Mouse (Mus musculus) heart, adult 18-20 months (tissue): ENCODE measurements around the gene Hist1h2ak. TPM values are rescaled to one million over a fixed set of nuclear protein-coding genes. Genes with fewer than 3 reads are reported as not detected.
A peak's percentile ranks its signal among the peaks of the same experiment; 100 is the strongest.
"Not testable (repeated sequence)": the region's sequence is repeated elsewhere in the genome, so short reads cannot be mapped to it uniquely, and the experiment has no call there.

ENCODE experiments used
- DNase-seq, 2 experiments: peaks; one replicate each; pipeline ENCODE4 v3.0.0; 2021 to 2022; ENCODE audit warnings: mixed read lengths in 1 of 2
- microRNA-seq, 2 experiments: library from miRNA; unstranded; fragments of <30 nt; microRNA quantifications; one replicate each; pipeline ENCODE4 v1.2.0; 2022
- total RNA-seq, 2 experiments: library from RNA; stranded (reverse); gene quantifications; 2 replicates each; pipeline ENCODE4 v1.2.3; 2021

The Hist1h2ak gene
- total RNA-seq, 2 experiments from 2014 or later, result 2.5 to 4.6 TPM

DNA sequence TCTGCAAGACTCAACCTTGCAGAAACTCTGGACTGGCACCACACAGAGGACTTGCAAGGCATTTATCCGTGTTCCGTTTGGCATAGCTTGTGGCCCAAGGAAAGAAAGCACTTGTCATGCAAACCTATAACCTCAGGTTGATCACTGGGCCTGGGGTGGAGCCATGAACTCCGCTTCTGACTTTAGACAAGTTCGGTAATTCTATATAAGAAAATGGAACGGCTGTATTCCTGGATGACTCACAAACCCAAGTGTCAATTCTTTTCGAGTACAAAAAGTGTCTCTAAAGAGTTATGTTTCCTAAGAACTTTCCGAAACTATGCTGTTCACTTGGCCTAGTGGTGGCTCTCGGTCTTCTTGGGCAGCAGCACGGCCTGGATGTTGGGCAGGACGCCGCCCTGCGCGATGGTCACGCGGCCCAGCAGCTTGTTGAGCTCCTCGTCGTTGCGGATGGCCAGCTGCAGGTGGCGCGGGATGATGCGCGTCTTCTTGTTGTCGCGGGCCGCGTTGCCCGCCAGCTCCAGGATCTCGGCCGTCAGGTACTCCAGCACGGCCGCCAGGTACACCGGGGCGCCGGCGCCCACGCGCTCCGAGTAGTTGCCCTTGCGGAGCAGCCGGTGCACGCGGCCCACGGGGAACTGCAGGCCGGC, 32.4 kb downstream of the Hist1h2ak start:
- DNase-seq, result not testable (repeated sequence)

DNA sequence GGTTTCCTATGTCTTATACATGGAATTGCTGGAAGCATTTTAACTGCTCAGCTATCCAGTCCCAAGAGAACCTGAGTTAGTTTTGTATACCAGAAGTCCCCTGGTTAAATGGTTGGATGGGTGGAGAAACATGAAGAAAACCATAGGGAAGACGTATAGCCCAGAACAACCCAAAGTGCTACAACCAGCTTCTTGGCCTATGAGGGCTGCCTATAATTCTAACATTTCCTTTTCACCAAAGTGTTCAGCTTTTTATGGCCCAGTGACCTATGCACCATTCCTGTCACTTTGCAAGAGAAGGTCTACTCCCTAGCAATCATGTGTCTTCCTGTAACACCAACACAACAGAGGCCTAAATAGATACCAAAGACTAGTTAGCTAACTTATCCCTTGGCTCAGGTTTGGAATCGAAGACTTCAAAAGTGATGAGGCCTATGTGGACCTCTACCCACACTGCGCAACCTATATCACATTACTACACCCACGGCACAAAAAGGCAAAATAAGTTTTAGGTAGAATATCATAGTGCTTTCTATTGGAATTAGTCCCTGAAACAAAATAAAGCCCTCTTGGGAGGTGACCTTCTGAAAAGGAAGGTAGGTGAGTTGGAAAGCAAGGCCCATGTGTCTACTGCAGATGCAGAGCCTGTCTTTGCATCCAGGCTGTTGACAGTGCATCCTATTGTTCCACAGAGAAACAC, 35.1 kb downstream of the Hist1h2ak start:
- DNase-seq, result no peak

- peak; percentile 87 for DNase-seq
Measured at GRCm38 (mm10) chr13:21717397-21718357, 36.0 kb downstream of the Hist1h2ak start, which contains the start of gene Hist1h3h. Hist1h3h (plus strand) TSS chr13:21717659.

GRCm38 (mm10) chr13:21716540-21717391, 36.9 kb downstream of the Hist1h2ak start:
- DNase-seq, result peak; percentile 29 to 45

- DNase-seq, result peak; percentile 84 to 87
Measured at GRCm38 (mm10) chr13:21715864-21716539, 37.6 kb downstream of the Hist1h2ak start, which contains the start of the genes Hist1h2bl and Hist1h2ai. Hist1h2bl (minus strand) TSS chr13:21716143. Hist1h2ai (plus strand) TSS chr13:21716422.

DNA sequence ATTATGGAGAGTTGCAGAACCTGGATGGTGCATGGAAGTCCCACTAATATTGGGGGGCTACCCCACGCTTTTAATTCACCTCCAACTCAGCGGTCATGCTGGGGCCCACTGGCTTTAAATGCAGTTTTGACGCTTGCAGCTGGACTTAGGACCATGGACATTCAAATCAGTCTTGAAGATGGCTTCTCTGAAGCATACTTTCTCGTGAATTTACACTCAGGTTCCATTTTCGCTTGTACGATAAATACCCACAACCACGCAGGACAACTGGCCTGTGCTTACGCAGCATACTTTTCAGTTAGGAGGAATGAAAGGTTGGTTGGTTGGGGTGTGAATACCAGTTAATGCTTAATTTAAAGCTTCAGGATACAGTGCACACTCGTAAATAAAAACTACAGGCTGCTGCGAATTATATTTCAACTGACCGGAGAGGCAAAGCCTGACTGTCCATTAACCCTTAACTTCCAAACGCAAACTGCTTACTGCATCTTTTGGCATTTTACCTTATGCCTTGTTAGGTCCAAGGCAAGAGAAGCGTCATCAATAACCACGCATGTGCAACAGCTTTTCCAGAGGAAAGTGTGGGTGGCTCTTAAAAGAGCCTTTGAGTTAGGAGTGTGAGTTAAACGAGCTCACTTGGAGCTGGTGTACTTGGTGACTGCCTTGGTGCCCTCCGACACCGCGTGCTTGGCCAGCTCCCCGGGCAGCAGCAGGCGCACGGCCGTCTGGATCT, 38.3 kb downstream of the Hist1h2ak start:
- no peak for DNase-seq

DNA sequence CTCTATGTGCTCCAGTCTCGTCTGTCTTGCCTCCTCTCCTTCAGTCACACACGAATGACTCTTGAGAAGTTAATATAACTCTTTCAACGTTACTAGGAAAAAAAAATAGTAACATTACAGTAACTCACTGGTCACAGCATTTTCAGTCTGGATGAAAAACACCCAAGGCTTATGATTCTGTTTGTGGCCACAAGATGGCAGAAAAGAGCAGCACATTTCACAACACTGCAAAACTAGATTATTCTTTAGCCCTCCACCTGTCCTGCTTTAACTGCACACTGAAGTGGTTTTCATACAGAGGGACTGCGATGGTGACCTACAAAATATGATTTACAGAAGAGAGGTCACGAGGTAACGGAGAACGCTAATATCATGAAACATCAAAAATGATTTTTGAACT, 38.9 kb downstream of the Hist1h2ak start:
- peak; percentile 58 to 82 for DNase-seq

DNA sequence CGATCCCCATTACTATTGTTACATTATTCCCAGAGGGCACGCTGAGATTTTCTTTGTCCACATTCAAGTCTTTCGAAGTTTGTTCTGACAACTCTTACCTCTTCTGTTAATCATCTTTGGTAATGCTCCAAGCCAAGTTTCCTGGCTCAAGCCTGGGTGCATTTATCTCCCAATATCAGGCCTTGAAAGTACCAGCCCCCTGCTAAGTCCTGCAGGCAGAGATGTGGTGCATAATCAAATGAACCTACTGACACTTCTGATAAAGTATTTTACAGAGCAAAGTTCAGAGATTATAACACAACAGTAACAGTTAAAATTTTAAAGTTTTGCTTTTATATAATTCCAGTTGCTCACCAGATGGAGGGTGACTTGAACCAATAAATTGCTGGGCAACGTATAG, 41.9 kb downstream of the Hist1h2ak start:
- DNase-seq, result no peak

GRCm38 (mm10) chr13:21710821-21711525, 42.7 kb downstream of the Hist1h2ak start:
- peak; percentile 81 to 92 for DNase-seq

DNA sequence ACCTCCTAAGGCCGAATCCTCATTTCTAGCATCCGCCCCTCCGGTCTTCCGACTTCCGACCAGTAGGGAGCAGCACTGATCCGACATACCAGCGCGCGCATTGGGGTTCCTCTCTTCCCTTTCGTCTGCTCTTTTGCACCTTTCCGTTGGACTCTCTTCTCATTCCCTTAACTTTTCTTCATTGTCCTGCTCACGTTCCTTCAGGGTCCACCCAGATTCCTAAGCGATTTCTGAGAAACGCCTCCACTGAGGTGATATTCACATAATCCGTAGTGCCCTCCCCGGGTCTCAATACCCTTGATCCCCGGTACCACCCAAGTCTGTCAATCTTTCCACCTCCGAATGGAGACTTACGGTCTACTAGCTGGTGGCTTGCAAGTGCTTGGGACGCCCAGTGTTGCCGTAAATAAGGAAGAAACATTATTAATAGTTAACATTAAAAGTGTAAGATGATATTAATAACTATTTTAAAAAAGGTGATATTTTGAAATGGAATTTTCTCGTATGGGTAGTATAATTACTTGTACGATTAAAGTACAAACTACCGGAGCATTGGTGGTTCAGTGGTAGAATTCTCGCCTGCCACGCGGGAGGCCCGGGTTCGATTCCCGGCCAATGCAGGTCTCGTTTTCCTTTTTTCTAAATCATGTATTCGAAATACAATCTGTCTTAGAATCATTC, 43.5 kb downstream of the Hist1h2ak start:
- DNase-seq, result peak; percentile 91 to 96

GRCm38 (mm10) chr13:21706669-21707068, 47.0 kb downstream of the Hist1h2ak start:
- no peak for DNase-seq

Small RNA genes lying within 50 kb of the gene (microRNA-seq; reads per million reads assigned to microRNA genes)
- gene Gm44346 (0 reads per million in 2 experiments), gene Gm44357 (0 reads per million in 2 experiments), gene Gm44367 (0 reads per million in 2 experiments), gene Gm44454 (0 reads per million in 2 experiments)

Other genes starting within 250 kb of the Hist1h2ak start
- 10 to 100 TPM in 1 of 2 experiments, 1 to 10 TPM in 1; 9.9 to 10.7 TPM for gene Zkscan8, start 222.7 kb downstream of the Hist1h2ak start, total RNA-seq
- gene Olfr1366, start 211.0 kb downstream of the Hist1h2ak start, total RNA-seq, result not detected
- gene Olfr1535, start 193.9 kb downstream of the Hist1h2ak start, total RNA-seq, result not detected
- gene Olfr1364, start 172.1 kb downstream of the Hist1h2ak start, total RNA-seq, result not detected
- not detected for gene Olfr1362, start 139.8 kb downstream of the Hist1h2ak start, total RNA-seq
- gene Olfr11, start 111.3 kb downstream of the Hist1h2ak start, total RNA-seq, result not detected
- gene Olfr1361, start 90.4 kb downstream of the Hist1h2ak start, total RNA-seq, result not detected
- gene Olfr1360, start 76.4 kb downstream of the Hist1h2ak start, total RNA-seq, result not detected
- gene Olfr1359, start 55.7 kb downstream of the Hist1h2ak start, total RNA-seq, result not detected
- 10 to 100 TPM in 1 of 2 experiments, 1 to 10 TPM in 1; 7.7 to 11.5 TPM for gene Hist1h2bl, start 37.7 kb downstream of the Hist1h2ak start, total RNA-seq
- gene Hist1h2ai, start 37.4 kb downstream of the Hist1h2ak start, total RNA-seq, result 10 to 100 TPM in 1 of 2 experiments, 1 to 10 TPM in 1; 4.0 to 15.4 TPM
- gene Hist1h3h, start 36.2 kb downstream of the Hist1h2ak start, total RNA-seq, result 10 to 100 TPM; 11.0 to 14.3 TPM
- 1 to 10 TPM; 2.0 to 3.6 TPM for gene Hist1h2bm, start 31.8 kb downstream of the Hist1h2ak start, total RNA-seq
- 1 to 10 TPM; 1.9 to 3.4 TPM for gene Hist1h4j, start 18.8 kb downstream of the Hist1h2ak start, total RNA-seq
- gene Hist1h4k, start 3.3 kb downstream of the Hist1h2ak start, total RNA-seq, result 10 to 100 TPM; 39.5 to 45.0 TPM
- gene Hist1h2bn, start 296 bp upstream of the Hist1h2ak start, total RNA-seq, result 1 to 10 TPM; 4.3 to 4.8 TPM
- 1 to 10 TPM; 3.5 to 4.0 TPM for gene Hist1h1b, start 26.8 kb upstream of the Hist1h2ak start, total RNA-seq
- 10 to 100 TPM; 10.2 to 11.2 TPM for gene Hist1h3i, start 29.5 kb upstream of the Hist1h2ak start, total RNA-seq
- gene Hist1h2an, start 33.4 kb upstream of the Hist1h2ak start, total RNA-seq, result 1 to 10 TPM; 1.0 to 5.3 TPM
- gene Hist1h2bp, start 33.6 kb upstream of the Hist1h2ak start, total RNA-seq, result 1 to 10 TPM; 3.3 to 4.2 TPM
- gene Hist1h2bq, start 56.4 kb upstream of the Hist1h2ak start, total RNA-seq, result 10 to 100 TPM; 27.9 to 31.1 TPM
- gene Hist1h2ao, start 56.6 kb upstream of the Hist1h2ak start, total RNA-seq, result 1 to 10 TPM in 1 of 2 experiments, not detected in 1; 1.4 TPM
- gene Hist1h4m, start 57.9 kb upstream of the Hist1h2ak start, total RNA-seq, result 10 to 100 TPM; 41.7 to 58.7 TPM
- gene Hist1h4n, start 78.4 kb upstream of the Hist1h2ak start, total RNA-seq, result 1 to 10 TPM; 4.7 to 9.4 TPM
- gene Hist1h2ap, start 79.7 kb upstream of the Hist1h2ak start, total RNA-seq, result 10 to 100 TPM; 11.6 to 12.2 TPM
- gene Hist1h2br, start 79.9 kb upstream of the Hist1h2ak start, total RNA-seq, result 10 to 100 TPM; 28.3 to 30.7 TPM
- 1 to 10 TPM in 1 of 2 experiments, under 1 TPM in 1; 0.67 to 1.3 TPM for gene Zfp184, start 191.3 kb upstream of the Hist1h2ak start, total RNA-seq
- not detected for gene Pom121l2, start 227.4 kb upstream of the Hist1h2ak start, total RNA-seq